8 mouse cellular contexts compared by ENCODE assay signal in genomic region chr13:32900639-32901038, GRCm38 (mm10). TPM values are rescaled to one million over a fixed set of nuclear protein-coding genes. Genes with fewer than 3 reads are reported as not detected.
DNase-seq lines count a peak whose midpoint lies in the region; ATAC-seq and TF ChIP-seq lines count a peak whose summit lies in the region.
"Had no signal": no experiment of that assay in that cellular context is flagged by ENCODE, and none has a peak within 500 bp of the region (broad histone marks: within the 10 kb centered on the region; RNA-seq: fewer than 3 reads in every experiment).

No protein-coding gene starts in this region.

- no peak overlapping the region for H3K27ac ChIP-seq in bone marrow, adult 2 months (ENCODE audit: control insufficient read depth, insufficient read depth, low read depth, low read length, poor library complexity)
- no peak overlapping the region for H3K27ac ChIP-seq in liver, embryonic 13.5 days
- H3K27ac ChIP-seq: heart, embryonic 15.5 days had no signal

- DNase-seq in left cerebral cortex, adult 18-20 months (ENCODE audit: low spot score in 2 of 2) = peak; percentile 21 to 22
- DNase-seq in left cerebral cortex, adult 11 months (ENCODE audit: low spot score) = no peak
- DNase-seq in G1E (ENCODE audit: low spot score) = peak; percentile 13
- peak; percentile 25 to 56 for DNase-seq in heart, postnatal 14 days
- DNase-seq in liver, embryonic 13.5 days = peak; percentile 18
- peak; percentile 34 to 74 for DNase-seq in spleen, postnatal 10 days (ENCODE audit: low spot score in 2 of 2)

- no peak overlapping the region for H3K9ac ChIP-seq in liver, embryonic 13.5 days
- H3K9ac ChIP-seq: heart, embryonic 15.5 days had no signal

- H3K27me3 ChIP-seq in G1E (ENCODE audit: insufficient read depth, low read length) = peaks cover 11% of the 10 kb centered on the region
- H3K27me3 ChIP-seq in liver, embryonic 13.5 days = no peaks in the 10 kb centered on the region
- H3K27me3 ChIP-seq: heart, embryonic 15.5 days had no signal

- 0 out of 2 replicates have a peak, but pooled peaks have one; percentile 19 for TF ChIP-seq CTCF in G1E (IDR thresholded peaks at IDR 0.05; ENCODE audit: low read depth, low read length)
- peak; percentile 71 for TF ChIP-seq CTCF in bone marrow, adult 2 months (IDR thresholded peaks at IDR 0.05; ENCODE audit: control insufficient read depth, insufficient read depth, low read length)

- H3K36me3 ChIP-seq in G1E (replicated peaks) = no peaks in the 10 kb centered on the region
- no peaks in the 10 kb centered on the region for H3K36me3 ChIP-seq in liver, embryonic 13.5 days
- H3K36me3 ChIP-seq: heart, embryonic 15.5 days had no signal

- H3K4me1 ChIP-seq in G1E (ENCODE audit: insufficient read depth, low read depth, low read length) = no peaks in the 10 kb centered on the region
- no peaks in the 10 kb centered on the region for H3K4me1 ChIP-seq in bone marrow, adult 2 months (ENCODE audit: control insufficient read depth, insufficient read depth, low read length)
- H3K4me1 ChIP-seq in liver, embryonic 13.5 days (replicated peaks) = no peaks in the 10 kb centered on the region

- H3K4me2 ChIP-seq in liver, embryonic 13.5 days = no peak overlapping the region
- H3K4me2 ChIP-seq: heart, embryonic 15.5 days had no signal

- WGBS in bone marrow, adult 2 months = 6% methylated on average over 2 of the region's 2 CpGs
- 5% methylated on average over 2 of the region's 2 CpGs for WGBS in liver, embryonic 13.5 days (ENCODE audit: insufficient replicate concordance)

- ATAC-seq in G1E (ENCODE audit: extremely low read depth, insufficient number of reproducible peaks, low FRiP score, poor library complexity, severe bottlenecking) = peak; percentile 34; the same call in 1 of the 2 replicates
- ATAC-seq in liver, embryonic 13.5 days (ENCODE audit: low read depth) = no peak

- intact Hi-C loops in heart, postnatal 14 days (cut with DNase I) = loop anchor here (5.0 kb wide), 1 partner anchor 102 kb away; the partner anchor contains the start of gene Serpinb9

- no peak for TF ChIP-seq POLR2A in bone marrow, adult 2 months (IDR thresholded peaks at IDR 0.05; ENCODE audit: borderline replicate concordance, control insufficient read depth, low read depth, low read length)

- no peak overlapping the region for H3K4me3 ChIP-seq in G1E (ENCODE audit: low read depth, low read length)
- no peak overlapping the region for H3K4me3 ChIP-seq in bone marrow, adult 2 months (replicated peaks; ENCODE audit: control insufficient read depth, low read depth, low read length)
- H3K4me3 ChIP-seq in liver, embryonic 13.5 days (replicated peaks) = no peak overlapping the region
- H3K4me3 ChIP-seq: heart, embryonic 15.5 days had no signal

- H3K9me3 ChIP-seq in G1E (replicated peaks) = no peaks in the 10 kb centered on the region
- H3K9me3 ChIP-seq in liver, embryonic 13.5 days (replicated peaks) = no peaks in the 10 kb centered on the region
- H3K9me3 ChIP-seq: heart, embryonic 15.5 days had no signal

RNA-seq across cellular contexts. Expression of gene Serpinb1c, which starts 2.6 kb away (rescaled TPM):
- total RNA-seq in left cerebral cortex, adult 18-20 months (2021) = not detected
- not detected in 2 replicates for total RNA-seq in G1E (2014; fragmentation: Nextera tagmentation)
- not detected in 2 replicates for total RNA-seq in G1E (2017)
- polyA plus RNA-seq in G1E (2012) = not detected in 2 replicates
- polyA plus RNA-seq in bone marrow, adult 2 months (2011; ENCODE audit: insufficient read depth, insufficient read length, low replicate concordance, missing spikeins) = not detected in 2 replicates
- under 1 TPM; 0.45 to 0.95 TPM for total RNA-seq in heart, postnatal 14 days (2021)
- not detected in 2 replicates for polyA plus RNA-seq in liver, embryonic 13.5 days (2015; fragmentation: Nextera tagmentation; extraction: Ambion mirVana)

RNA-seq across cellular contexts. Expression of gene Serpinb1a, which starts 49.7 kb away (rescaled TPM):
- total RNA-seq in left cerebral cortex, adult 18-20 months (2021) = 1 to 10 TPM; 4.9 to 6.4 TPM
- total RNA-seq in G1E (2014; fragmentation: Nextera tagmentation) = not detected in 2 replicates
- total RNA-seq in G1E (2017) = 7.5 and 8.7 TPM in 2 replicates
- not detected in 2 replicates for polyA plus RNA-seq in G1E (2012)
- polyA plus RNA-seq in bone marrow, adult 2 months (2011; ENCODE audit: insufficient read depth, insufficient read length, low replicate concordance, missing spikeins) = 42.2 and 91.9 TPM in 2 replicates
- 1 to 10 TPM; 7.4 to 8.4 TPM for total RNA-seq in heart, postnatal 14 days (2021)
- polyA plus RNA-seq in liver, embryonic 13.5 days (2015; fragmentation: Nextera tagmentation; extraction: Ambion mirVana) = 16.1 and 16.5 TPM in 2 replicates
